Mouse (Mus musculus) forebrain, embryonic 15.5 days (tissue): ENCODE measurements around the gene Ghrhr. TPM values are rescaled to one million over a fixed set of nuclear protein-coding genes. Genes with fewer than 3 reads are reported as not detected.

Experiments
- ATAC-seq: fragments of 200-750 bp; cut with Nextera tagmentation; replicated peaks from 2 replicates; pipeline ENCODE4 v1.8.0; 2017; ENCODE audit warnings: mild to moderate bottlenecking, moderate TSS enrichment, moderate library complexity
- H3K27ac ChIP-seq: fragments of 300-500 bp; sonication (generic); replicated peaks from 2 replicates; pipeline ENCODE4 v1.5.1; 2015; ENCODE audit warnings: mild to moderate bottlenecking, inconsistent platforms
- H3K27me3 ChIP-seq: fragments of 300-500 bp; sonication (generic); 2 replicates; pipeline ENCODE4 v1.6.1; 2015; ENCODE audit warnings: inconsistent platforms
- H3K36me3 ChIP-seq: fragments of 300-500 bp; sonication (generic); 2 replicates; pipeline ENCODE4 v1.6.1; 2015; ENCODE audit warnings: mild to moderate bottlenecking, inconsistent platforms
- H3K4me1 ChIP-seq: fragments of 300-500 bp; sonication (generic); 2 replicates; pipeline ENCODE4 v1.6.1; 2015; ENCODE audit warnings: inconsistent platforms
- H3K4me2 ChIP-seq: fragments of 300-500 bp; sonication (generic); replicated peaks from 2 replicates; pipeline ENCODE4 v1.6.1; 2015; ENCODE audit warnings: mild to moderate bottlenecking, inconsistent platforms
- H3K4me3 ChIP-seq: fragments of 300-500 bp; sonication (generic); 2 replicates; pipeline ENCODE4 v1.5.1; 2015; ENCODE audit warnings: mild to moderate bottlenecking, inconsistent platforms
- H3K9ac ChIP-seq: fragments of 300-500 bp; sonication (generic); replicated peaks from 2 replicates; pipeline ENCODE4 v1.6.1; 2015; ENCODE audit warnings: mild to moderate bottlenecking, inconsistent platforms
- H3K9me3 ChIP-seq: fragments of 300-500 bp; sonication (generic); 2 replicates; pipeline ENCODE4 v1.6.1; 2016; ENCODE audit warnings: inconsistent platforms
- WGBS: fragments of 180-500 bp; shearing (Covaris S2); methylation state at CpG from one replicate; pipeline ENCODE4 v1.1.7; 2015; ENCODE audit warnings: mixed read lengths; 5-methylcytosine and 5-hydroxymethylcytosine counted together
- polyA plus RNA-seq: library from polyadenylated mRNA; unstranded; fragments of >200 nt; fragmentation: Nextera tagmentation; extraction: Ambion mirVana; gene quantifications from 2 replicates; pipeline ENCODE4 v1.2.1, GENCODE M21; 2015

Gene Ghrhr
- polyA plus RNA-seq, 1 experiment from 2014 or later: not detected

DNA sequence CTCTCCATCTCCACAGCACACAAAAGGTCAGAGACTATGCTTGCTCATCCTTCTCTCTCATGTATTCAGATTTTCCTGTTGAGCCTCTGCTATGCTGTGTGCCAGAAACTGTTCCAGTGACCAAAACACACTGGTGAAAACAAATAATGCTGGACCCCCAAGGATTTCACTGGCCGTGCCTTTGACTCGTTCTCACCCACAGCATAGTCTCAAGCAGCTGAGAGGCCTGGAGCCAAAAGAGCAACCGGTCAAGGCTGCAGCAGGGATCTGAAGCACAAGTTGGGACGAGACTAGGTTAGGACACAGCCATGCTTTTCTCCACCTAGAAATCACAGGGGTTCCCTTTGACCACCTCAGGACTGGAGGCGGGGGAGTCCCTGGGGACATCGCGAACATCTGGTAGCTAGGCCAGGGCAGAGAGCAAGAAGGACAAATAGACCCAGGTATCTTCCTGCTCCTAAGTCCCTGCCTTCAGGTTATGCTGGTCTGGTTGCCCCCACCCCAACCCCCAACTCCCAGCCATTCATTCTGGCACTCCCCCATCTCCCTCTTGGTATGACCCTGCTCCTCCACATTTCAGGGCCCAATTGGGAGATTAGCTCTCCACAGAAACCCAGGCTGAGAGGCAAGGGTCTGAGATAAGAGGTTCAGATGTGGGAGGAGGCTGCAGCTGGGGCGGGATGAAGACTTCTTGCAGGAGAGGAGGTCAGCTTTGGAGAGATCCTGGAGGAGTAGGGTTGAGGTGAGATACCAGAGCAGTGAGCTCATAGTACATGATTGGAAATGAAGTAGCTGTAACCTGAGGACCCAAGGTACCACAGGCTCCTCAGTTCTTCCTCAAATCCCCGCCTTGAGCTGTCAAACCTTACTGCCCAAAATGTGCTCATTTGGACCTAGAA, 27.6 kb downstream of the Ghrhr start:
- no peak overlapping the region for H3K27ac ChIP-seq
- no peaks in the 10 kb centered on the region for H3K9me3 ChIP-seq
- H3K27me3 ChIP-seq: no peaks in the 10 kb centered on the region
- H3K4me2 ChIP-seq: no peak overlapping the region
- 83% methylated on average over 9 of the region's 9 CpGs for WGBS
- H3K9ac ChIP-seq: no peak overlapping the region
- no peak overlapping the region for H3K4me3 ChIP-seq
- H3K36me3 ChIP-seq: no peaks in the 10 kb centered on the region
- no peak for ATAC-seq
- H3K4me1 ChIP-seq: peaks cover 34% of the 10 kb centered on the region

DNA sequence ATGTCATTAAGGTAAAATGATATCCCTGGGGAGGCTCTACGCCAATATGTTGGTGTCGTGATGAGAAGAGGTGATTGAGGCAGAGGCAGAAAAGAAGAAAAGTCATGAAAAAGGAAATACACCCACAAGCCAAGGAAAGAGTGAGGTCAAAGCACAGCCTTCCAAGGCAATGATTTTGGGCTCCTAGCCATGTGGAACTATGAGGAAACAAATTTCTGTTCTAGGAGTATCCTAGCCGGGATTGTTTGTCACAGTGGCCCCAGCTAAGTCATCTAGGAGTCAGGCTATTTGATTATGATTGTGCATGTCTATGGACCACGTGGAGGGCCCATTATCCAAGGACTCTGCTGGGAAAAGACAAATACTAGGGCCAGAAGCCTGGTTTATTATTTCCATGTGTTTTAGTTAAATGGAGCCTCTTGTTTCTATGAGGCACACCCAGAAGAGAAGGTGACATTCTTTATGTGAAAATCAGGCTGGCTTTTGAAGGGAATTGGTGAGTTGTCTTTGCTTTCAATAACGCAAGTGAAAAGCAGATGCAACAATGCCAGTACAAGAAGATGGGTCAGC, 28.4 kb downstream of the Ghrhr start:
- H3K9ac ChIP-seq: no peak overlapping the region
- no peaks in the 10 kb centered on the region for H3K9me3 ChIP-seq
- WGBS: 81% methylated on average over 5 of the region's 5 CpGs
- no peaks in the 10 kb centered on the region for H3K36me3 ChIP-seq
- H3K4me3 ChIP-seq: no peak overlapping the region
- H3K4me1 ChIP-seq: peaks cover 26% of the 10 kb centered on the region
- ATAC-seq: no peak
- H3K4me2 ChIP-seq: no peak overlapping the region
- H3K27ac ChIP-seq: no peak overlapping the region
- no peaks in the 10 kb centered on the region for H3K27me3 ChIP-seq

DNA sequence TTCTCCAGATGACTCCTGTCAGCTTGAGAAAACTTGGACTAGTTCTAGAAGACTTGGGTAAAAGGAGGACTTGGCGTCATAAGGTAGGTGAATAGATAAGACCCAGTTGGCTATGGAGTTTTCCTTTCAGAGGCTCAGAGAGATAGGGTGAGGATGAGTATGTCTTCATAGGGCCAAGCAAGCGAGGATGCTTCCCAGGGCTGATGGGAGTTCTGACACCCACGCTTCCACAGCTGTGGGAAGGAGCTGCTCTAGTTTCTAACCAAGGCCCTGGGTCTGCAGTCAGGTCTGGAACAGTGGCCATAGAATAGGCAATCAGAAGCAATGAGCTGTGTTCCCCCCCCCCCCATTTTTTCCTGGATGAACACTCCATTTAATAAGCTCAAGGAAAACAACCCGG, 31.2 kb downstream of the Ghrhr start:
- Histone ChIP-seq H3K27me3 (no peaks in the 10 kb centered on the region), H3K36me3 (no peaks in the 10 kb centered on the region), H3K27ac (no peak overlapping the region), H3K4me3 (no peak overlapping the region), H3K9me3 (no peaks in the 10 kb centered on the region), H3K4me2 (no peak overlapping the region), H3K9ac (no peak overlapping the region), H3K4me1 (peaks cover 10% of the 10 kb centered on the region)
- WGBS: 90% methylated on average over 4 of the region's 4 CpGs
- ATAC-seq: no peak

DNA sequence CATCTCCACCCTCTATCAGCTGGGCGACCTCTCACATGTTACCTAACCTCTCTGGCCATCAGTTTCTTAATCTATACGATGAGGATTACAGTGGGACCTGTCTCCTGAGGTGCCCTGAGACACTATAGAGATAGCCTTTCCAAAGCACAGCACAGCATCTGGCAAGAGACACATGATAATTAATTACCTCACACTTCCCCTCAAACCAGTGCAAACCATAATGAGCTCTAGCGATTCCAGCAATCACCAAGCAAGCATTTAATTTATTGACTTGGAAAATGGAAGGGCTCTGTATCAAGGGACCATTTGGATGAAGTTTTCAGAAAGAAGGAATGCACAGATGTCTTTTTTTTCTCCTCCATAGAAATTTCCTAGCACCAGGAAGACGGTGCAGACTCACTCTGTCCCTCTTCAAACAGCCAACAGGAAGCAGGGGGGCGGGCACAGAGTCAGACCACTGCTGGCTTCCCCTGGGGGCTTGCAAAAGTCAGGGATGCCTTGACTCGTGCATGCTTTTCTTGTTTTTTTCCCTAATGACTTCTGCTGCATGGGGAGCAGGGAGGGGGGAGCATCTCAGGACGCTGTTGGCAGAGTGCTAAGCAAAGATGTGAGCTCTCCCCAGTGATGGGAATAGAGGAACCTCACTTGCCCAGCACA, 34.2 kb downstream of the Ghrhr start:
- H3K27me3 ChIP-seq: no peaks in the 10 kb centered on the region
- no peak overlapping the region for H3K9ac ChIP-seq
- no peak for ATAC-seq
- H3K36me3 ChIP-seq: no peaks in the 10 kb centered on the region
- peak overlapping the region; percentile 36; the same call in 1 of the 2 replicates for H3K27ac ChIP-seq
- H3K4me3 ChIP-seq: no peak overlapping the region
- no peaks in the 10 kb centered on the region for H3K9me3 ChIP-seq
- 49% methylated on average over 7 of the region's 7 CpGs for WGBS
- H3K4me2 ChIP-seq: no peak overlapping the region
- peaks cover 8% of the 10 kb centered on the region for H3K4me1 ChIP-seq

DNA sequence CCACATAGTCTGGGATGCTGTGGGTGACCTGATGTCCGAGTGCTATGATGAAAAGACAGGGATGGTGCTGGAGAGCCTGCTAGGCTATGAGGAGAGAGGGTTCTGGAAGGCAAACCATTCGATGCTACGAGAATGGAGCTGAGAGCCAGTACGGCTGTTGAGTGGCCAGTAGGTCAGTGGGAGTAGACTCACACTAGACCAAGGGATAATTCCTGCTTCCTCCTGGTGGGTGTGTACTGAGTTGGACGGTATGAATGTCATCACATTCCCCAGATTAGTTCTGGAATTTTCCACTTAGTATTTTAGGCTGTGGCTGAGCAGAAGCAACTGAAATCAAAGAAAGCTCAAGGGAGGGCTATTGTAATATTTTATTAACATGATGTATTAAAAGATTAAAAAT, 34.9 kb downstream of the Ghrhr start:
- H3K4me2 ChIP-seq: no peak overlapping the region
- no peaks in the 10 kb centered on the region for H3K27me3 ChIP-seq
- 87% methylated on average over 5 of the region's 5 CpGs for WGBS
- H3K9me3 ChIP-seq: no peaks in the 10 kb centered on the region
- no peak overlapping the region for H3K9ac ChIP-seq
- no peak overlapping the region for H3K4me3 ChIP-seq
- no peaks in the 10 kb centered on the region for H3K36me3 ChIP-seq
- H3K4me1 ChIP-seq: peaks cover 11% of the 10 kb centered on the region
- no peak overlapping the region for H3K27ac ChIP-seq
- no peak for ATAC-seq

DNA sequence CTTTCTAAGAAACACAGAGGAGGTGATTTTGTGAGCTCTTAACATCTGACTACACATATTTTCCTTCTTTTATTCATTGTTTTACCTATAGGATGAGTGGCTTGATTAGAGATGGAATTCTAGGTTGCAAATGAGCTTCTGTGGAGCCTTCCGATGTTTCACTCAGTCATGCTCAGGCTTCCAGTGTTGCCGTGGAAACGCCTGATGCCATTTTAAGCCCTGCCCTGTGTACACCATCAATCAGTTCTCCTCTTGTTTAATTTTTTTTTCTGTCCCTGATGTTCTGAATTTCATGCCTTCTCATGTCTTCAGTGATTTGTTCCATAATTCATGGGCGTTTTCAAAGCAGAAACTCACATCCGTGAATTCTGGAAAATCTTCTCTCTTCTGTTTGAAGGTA, 40.1 kb downstream of the Ghrhr start:
- Histone ChIP-seq H3K4me2 (no peak overlapping the region), H3K27ac (no peak overlapping the region), H3K36me3 (no peaks in the 10 kb centered on the region), H3K4me1 (peaks cover 19% of the 10 kb centered on the region), H3K9me3 (no peaks in the 10 kb centered on the region), H3K27me3 (no peaks in the 10 kb centered on the region), H3K9ac (no peak overlapping the region), H3K4me3 (no peak overlapping the region)
- 57% methylated on average over 5 of the region's 5 CpGs for WGBS
- no peak for ATAC-seq

DNA sequence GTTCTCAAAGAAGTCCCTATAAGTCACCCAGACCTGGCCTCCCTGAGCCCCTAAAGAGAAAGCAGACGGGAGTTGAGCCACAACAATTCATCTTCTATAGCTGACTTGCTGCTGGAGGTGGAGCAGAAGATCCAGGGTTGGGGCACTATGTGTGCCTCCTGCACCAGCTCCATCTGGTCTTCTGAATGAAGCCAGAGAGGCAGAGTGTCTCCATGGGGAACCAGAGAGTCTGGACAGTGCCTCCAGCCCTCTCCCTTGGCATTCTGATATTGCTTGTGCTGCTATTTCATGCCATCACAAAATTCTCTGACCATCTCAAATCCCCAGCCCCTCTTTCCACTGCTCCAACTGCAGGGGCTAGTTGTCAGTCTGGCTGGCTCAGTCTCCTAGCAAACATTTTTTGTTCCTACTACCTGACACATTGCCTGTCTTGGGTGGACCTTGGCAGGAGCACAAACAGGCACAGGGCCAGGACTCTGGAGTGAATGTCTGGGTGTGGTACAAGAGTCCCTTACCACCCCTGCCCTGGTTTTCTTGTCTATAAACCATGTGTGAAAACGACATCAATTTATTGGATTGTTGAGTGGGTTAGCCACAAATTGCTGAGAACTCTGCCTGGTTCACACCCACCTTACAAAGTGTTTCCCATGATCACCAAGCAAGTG, 42.8 kb downstream of the Ghrhr start:
- Histone ChIP-seq H3K9ac (no peak overlapping the region), H3K4me1 (peaks cover 24% of the 10 kb centered on the region), H3K27me3 (no peaks in the 10 kb centered on the region), H3K27ac (no peak overlapping the region), H3K9me3 (no peaks in the 10 kb centered on the region), H3K36me3 (no peaks in the 10 kb centered on the region), H3K4me3 (no peak overlapping the region), H3K4me2 (no peak overlapping the region)
- 72% methylated on average over 2 of the region's 2 CpGs for WGBS
- ATAC-seq: no peak

DNA sequence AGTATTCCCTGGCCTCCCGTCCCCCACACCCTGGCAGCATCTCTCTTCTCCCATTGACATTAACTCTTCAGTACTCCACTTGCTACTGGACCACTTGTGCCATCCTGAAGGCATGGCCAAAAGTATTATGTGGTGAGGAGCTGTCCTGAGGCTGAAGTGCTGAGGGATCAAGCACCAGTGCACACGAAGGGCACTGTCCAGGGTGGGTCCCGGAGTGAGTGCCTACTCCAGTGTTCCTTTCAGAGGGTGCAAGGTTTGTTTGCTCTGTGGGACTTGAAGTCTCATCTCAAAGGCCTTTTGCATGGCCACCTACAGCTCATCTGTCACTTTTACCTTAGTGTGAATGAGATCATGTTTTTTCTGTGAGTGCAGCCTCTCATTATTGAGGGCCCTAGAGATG, 44.3 kb downstream of the Ghrhr start:
- Histone ChIP-seq H3K4me3 (no peak overlapping the region), H3K9me3 (no peaks in the 10 kb centered on the region), H3K4me2 (no peak overlapping the region), H3K9ac (no peak overlapping the region), H3K36me3 (no peaks in the 10 kb centered on the region), H3K4me1 (peaks cover 24% of the 10 kb centered on the region), H3K27me3 (no peaks in the 10 kb centered on the region), H3K27ac (peak overlapping the region; percentile 74)
- ATAC-seq: peak; percentile 26; the same call in 1 of the 2 replicates
- 80% methylated on average over 3 of the region's 3 CpGs for WGBS

DNA sequence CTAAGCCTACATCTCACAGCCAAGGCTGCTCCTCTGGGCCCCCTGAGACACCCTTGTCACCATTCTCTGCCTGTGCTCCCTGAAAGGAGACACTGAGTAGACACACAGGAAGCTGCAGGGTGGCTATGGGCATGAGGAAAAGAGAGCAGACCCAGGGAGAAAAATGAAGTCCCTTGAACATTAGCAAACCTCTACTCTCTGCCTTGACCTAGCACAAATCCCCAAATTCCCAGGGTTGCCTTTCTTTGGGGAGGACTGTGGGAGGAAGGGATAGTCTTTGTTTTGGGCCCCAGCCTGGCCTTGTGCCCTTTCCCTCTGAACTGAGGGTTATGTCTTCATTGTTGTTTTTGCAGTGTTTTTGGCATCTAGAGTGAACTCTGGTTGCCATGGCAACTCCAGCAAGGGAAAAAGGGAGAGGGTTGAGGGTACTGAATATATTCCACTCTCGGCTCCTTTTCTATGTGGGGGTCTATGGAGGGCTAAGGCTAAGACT, 44.8 kb downstream of the Ghrhr start:
- no peak overlapping the region for H3K4me3 ChIP-seq
- no peak overlapping the region for H3K4me2 ChIP-seq
- no peaks in the 10 kb centered on the region for H3K36me3 ChIP-seq
- ATAC-seq: peak; percentile 84
- no peaks in the 10 kb centered on the region for H3K27me3 ChIP-seq
- peaks cover 23% of the 10 kb centered on the region for H3K4me1 ChIP-seq
- no peak overlapping the region for H3K9ac ChIP-seq
- H3K27ac ChIP-seq: peak overlapping the region; percentile 74
- 0% methylated on average over 1 of the region's 1 CpGs for WGBS
- H3K9me3 ChIP-seq: no peaks in the 10 kb centered on the region

DNA sequence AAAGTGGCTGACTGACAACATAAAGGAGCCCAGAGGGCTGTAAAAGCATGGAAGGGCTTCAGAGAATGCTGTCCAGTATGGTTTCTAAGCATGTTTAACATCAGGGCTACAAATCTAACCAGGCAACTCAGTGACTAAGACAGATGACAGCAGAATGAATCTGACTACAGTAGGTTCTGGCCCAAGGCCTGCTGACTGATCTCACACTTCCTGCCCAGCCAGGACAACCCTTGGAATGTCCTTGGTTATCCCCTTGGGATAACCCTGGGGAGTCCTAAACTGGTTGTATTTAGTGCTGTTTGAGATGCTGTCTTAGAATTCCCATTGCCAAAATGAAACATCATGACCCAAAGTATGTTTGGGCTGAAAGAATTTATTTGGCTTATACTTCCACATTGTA, 56.0 kb downstream of the Ghrhr start:
- no peak overlapping the region for H3K4me2 ChIP-seq
- H3K4me1 ChIP-seq: peaks cover 29% of the 10 kb centered on the region
- H3K4me3 ChIP-seq: no peak overlapping the region
- H3K27ac ChIP-seq: no peak overlapping the region
- no peaks in the 10 kb centered on the region for H3K27me3 ChIP-seq
- no peak for ATAC-seq
- no peaks in the 10 kb centered on the region for H3K36me3 ChIP-seq
- H3K9ac ChIP-seq: no peak overlapping the region
- H3K9me3 ChIP-seq: no peaks in the 10 kb centered on the region

DNA sequence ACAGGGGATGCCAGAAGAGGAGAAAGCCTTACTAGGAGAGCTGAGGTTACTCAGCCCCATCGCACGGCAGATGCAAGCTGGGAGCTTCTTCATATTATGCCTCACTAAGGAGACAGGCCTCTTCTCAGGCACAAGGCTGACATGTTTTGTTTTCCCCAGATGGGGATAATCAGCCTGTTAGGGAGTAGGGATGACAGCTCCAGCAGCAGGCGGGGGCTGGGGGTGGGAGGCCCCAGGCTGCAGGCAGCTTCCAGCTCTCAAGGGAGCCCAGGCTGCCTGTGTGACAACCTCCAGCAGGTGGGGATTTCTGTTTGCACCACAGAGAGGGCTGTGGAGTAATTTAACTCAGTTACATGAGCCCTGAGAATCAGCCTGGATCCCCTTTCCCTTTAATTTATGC, 58.3 kb downstream of the Ghrhr start:
- ATAC-seq: peak; percentile 90
- H3K9ac ChIP-seq: no peak overlapping the region

More for the DNA sequence above, 58.3 kb downstream of the Ghrhr start:
- WGBS: 12% methylated on average over 3 of the region's 3 CpGs
- Histone ChIP-seq H3K9me3 (no peaks in the 10 kb centered on the region), H3K4me3 (no peak overlapping the region), H3K27ac (peak overlapping the region; percentile 84), H3K4me2 (no peak overlapping the region), H3K4me1 (peaks cover 29% of the 10 kb centered on the region), H3K27me3 (no peaks in the 10 kb centered on the region), H3K36me3 (no peaks in the 10 kb centered on the region)
